Mouse (Mus musculus): ENCODE results near the gene Fitm2.

DNA sequence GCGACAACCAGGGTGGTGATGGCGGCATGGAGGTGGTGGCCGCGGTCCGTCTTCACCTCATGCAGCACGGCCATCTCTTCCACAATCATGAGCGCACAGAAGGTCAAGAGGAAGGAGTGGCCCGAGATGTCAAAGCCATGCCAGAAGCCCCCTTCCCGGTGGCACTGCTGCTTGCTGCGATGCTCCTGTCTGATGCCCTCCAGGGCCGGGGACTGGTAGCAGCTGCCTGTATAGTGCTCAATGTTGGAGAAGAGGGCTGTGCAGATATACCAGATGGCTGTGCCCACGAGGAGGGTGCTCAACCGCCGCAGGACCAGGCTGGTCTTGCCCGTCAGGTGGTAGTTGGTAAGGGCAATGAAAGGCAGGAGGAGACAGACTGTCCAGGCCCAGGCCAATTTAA, 2.7 kb downstream of the Fitm2 start:
- TF ChIP-seq CTCF (IDR thresholded peaks at IDR 0.05; ENCODE audit: control insufficient read depth, insufficient read depth, insufficient read length) (no peak), MYOG (IDR thresholded peaks at IDR 0.05; ENCODE audit: control insufficient read depth, extremely low read depth, insufficient read length) (no peak), CEBPB (IDR thresholded peaks at IDR 0.05; ENCODE audit: low read depth) (no peak), MAX (IDR thresholded peaks at IDR 0.05) (no peak), USF1 (IDR thresholded peaks at IDR 0.05; ENCODE audit: low read depth) (no peak)

Measured in C2C12 (cell line).